Mouse (Mus musculus): ENCODE measurements around the gene Dnajc17. TPM values are rescaled to one million over a fixed set of nuclear protein-coding genes. Genes with fewer than 3 reads are reported as not detected.

Dnajc17 gene
- total and polyA plus RNA-seq, 2 experiments from 2014 or later, result 22.1 to 24.5 TPM

- no peak for ATAC-seq (ENCODE audit: low FRiP score)
- 44% methylated on average over 4 of the region's 4 CpGs for WGBS
- H3K4me3 ChIP-seq (ENCODE audit: low read depth, low read length), result no peak overlapping the region
Observed at GRCm38 (mm10) chr2:119196316-119197108, 12.1 kb downstream of the Dnajc17 start.

GRCm38 (mm10) chr2:119194140-119194539 lies 14.5 kb downstream of the Dnajc17 start:
- ATAC-seq (ENCODE audit: low FRiP score) (no peak), DNase-seq (ENCODE audit: low spot score) (no peak)
- Histone ChIP-seq H3K9ac (replicated peaks; ENCODE audit: low read length, poor library complexity, severe bottlenecking) (no peak overlapping the region), H3K4me3 (ENCODE audit: low read depth, low read length) (no peak overlapping the region), H3K36me3 (ENCODE audit: insufficient read depth, low read length) (no peaks in the 10 kb centered on the region), H3K4me1 (ENCODE audit: insufficient read depth, low read length) (no peaks in the 10 kb centered on the region), H3K4me2 (ENCODE audit: low read depth, low read length, poor library complexity, severe bottlenecking) (no peak overlapping the region), H3K9me3 (ENCODE audit: low read length) (no peaks in the 10 kb centered on the region), H3K27ac (ENCODE audit: low read depth, low read length) (no peak overlapping the region), H3K27me3 (ENCODE audit: insufficient read depth, low read length) (no peaks in the 10 kb centered on the region)
- no peak for TF ChIP-seq CTCF (IDR thresholded peaks at IDR 0.05)
- WGBS, result 82% methylated on average over 5 of the region's 5 CpGs

More at GRCm38 (mm10) chr2:119196316-119197108, 12.1 kb downstream of the Dnajc17 start:
- no peaks in the 10 kb centered on the region for H3K9me3 ChIP-seq (ENCODE audit: low read length)
- no peaks in the 10 kb centered on the region for H3K36me3 ChIP-seq (ENCODE audit: insufficient read depth, low read length)
- no peak overlapping the region for H3K4me2 ChIP-seq (ENCODE audit: low read depth, low read length, poor library complexity, severe bottlenecking)
- H3K27me3 ChIP-seq (ENCODE audit: insufficient read depth, low read length), result no peaks in the 10 kb centered on the region
- DNase-seq (ENCODE audit: low spot score), result no peak
- no peak overlapping the region for H3K27ac ChIP-seq (ENCODE audit: low read depth, low read length)
- no peak for TF ChIP-seq CTCF (IDR thresholded peaks at IDR 0.05)
- no peak overlapping the region for H3K9ac ChIP-seq (replicated peaks; ENCODE audit: low read length, poor library complexity, severe bottlenecking)
- no peaks in the 10 kb centered on the region for H3K4me1 ChIP-seq (ENCODE audit: insufficient read depth, low read length)

- 83% methylated on average over 5 of the region's 5 CpGs for WGBS
- no peak for TF ChIP-seq CTCF (IDR thresholded peaks at IDR 0.05)
- ATAC-seq (ENCODE audit: low FRiP score), result no peak
Observed at GRCm38 (mm10) chr2:119190969-119191368, 17.6 kb downstream of the Dnajc17 start.

GRCm38 (mm10) chr2:119189029-119189710 lies 19.4 kb downstream of the Dnajc17 start:
- Histone ChIP-seq H3K9me3 (ENCODE audit: low read length) (no peaks in the 10 kb centered on the region), H3K27me3 (ENCODE audit: insufficient read depth, low read length) (no peaks in the 10 kb centered on the region), H3K4me3 (ENCODE audit: low read depth, low read length) (peak overlapping the region; percentile 13; the same call in 1 of the 2 replicates), H3K4me2 (ENCODE audit: low read depth, low read length, poor library complexity, severe bottlenecking) (peak overlapping the region; percentile 49), H3K27ac (ENCODE audit: low read depth, low read length) (no peak overlapping the region), H3K4me1 (ENCODE audit: insufficient read depth, low read length) (no peaks in the 10 kb centered on the region), H3K9ac (replicated peaks; ENCODE audit: low read length, poor library complexity, severe bottlenecking) (no peak overlapping the region), H3K36me3 (ENCODE audit: insufficient read depth, low read length) (peaks cover 14% of the 10 kb centered on the region)
- DNase-seq (ENCODE audit: low spot score) (peak; percentile 83), ATAC-seq (ENCODE audit: low FRiP score) (peak; percentile 87)
- WGBS, result 8% methylated on average over 15 of the region's 15 CpGs
- TF ChIP-seq CTCF (IDR thresholded peaks at IDR 0.05), result peak; percentile 85

More at GRCm38 (mm10) chr2:119190969-119191368, 17.6 kb downstream of the Dnajc17 start:
- DNase-seq (ENCODE audit: low spot score), result no peak
- Histone ChIP-seq H3K4me3 (ENCODE audit: low read depth, low read length) (no peak overlapping the region), H3K27ac (ENCODE audit: low read depth, low read length) (no peak overlapping the region), H3K27me3 (ENCODE audit: insufficient read depth, low read length) (no peaks in the 10 kb centered on the region), H3K4me2 (ENCODE audit: low read depth, low read length, poor library complexity, severe bottlenecking) (no peak overlapping the region), H3K9me3 (ENCODE audit: low read length) (no peaks in the 10 kb centered on the region), H3K9ac (replicated peaks; ENCODE audit: low read length, poor library complexity, severe bottlenecking) (no peak overlapping the region), H3K36me3 (ENCODE audit: insufficient read depth, low read length) (peaks cover 1% of the 10 kb centered on the region; the same call in 1 of the 2 replicates), H3K4me1 (ENCODE audit: insufficient read depth, low read length) (no peaks in the 10 kb centered on the region)

GRCm38 (mm10) chr2:119182914-119183313 lies 25.7 kb downstream of the Dnajc17 start:
- TF ChIP-seq CTCF (IDR thresholded peaks at IDR 0.05), result no peak
- Histone ChIP-seq H3K4me3 (ENCODE audit: low read depth, low read length) (no peak overlapping the region), H3K4me1 (ENCODE audit: insufficient read depth, low read length) (no peaks in the 10 kb centered on the region), H3K27me3 (ENCODE audit: insufficient read depth, low read length) (no peaks in the 10 kb centered on the region), H3K9me3 (ENCODE audit: low read length) (no peaks in the 10 kb centered on the region), H3K27ac (ENCODE audit: low read depth, low read length) (no peak overlapping the region), H3K9ac (replicated peaks; ENCODE audit: low read length, poor library complexity, severe bottlenecking) (no peak overlapping the region), H3K4me2 (ENCODE audit: low read depth, low read length, poor library complexity, severe bottlenecking) (no peak overlapping the region), H3K36me3 (ENCODE audit: insufficient read depth, low read length) (peaks cover 55% of the 10 kb centered on the region)
- no peak for ATAC-seq (ENCODE audit: low FRiP score)
- DNase-seq (ENCODE audit: low spot score), result no peak
- WGBS, result 79% methylated on average over 7 of the region's 7 CpGs

Data from midbrain, postnatal 0 days (tissue).